Mouse (Mus musculus): ENCODE results near the gene Cidec.

Cidec gene

GRCm38 (mm10) chr6:113377496-113378385 is 57.8 kb downstream of the Cidec start, which contains the start of the genes Tada3 and Arpc4:
Tada3 (minus strand) TSS chr6:113377883.
Arpc4 (plus strand) TSS chr6:113378115.
- peak; percentile 98 for DNase-seq (ENCODE audit: extremely low read depth, insufficient read length, low spot score)

GRCm38 (mm10) chr6:113377172-113377495 is 58.4 kb downstream of the Cidec start:
- no peak for DNase-seq (ENCODE audit: extremely low read depth, insufficient read length, low spot score)

All from 3134 (cell line).